Mouse (Mus musculus): ENCODE results near the gene 4933407L21Rik.
A peak's percentile ranks its signal among the peaks of the same experiment; 100 is the strongest.

Gene 4933407L21Rik

DNA sequence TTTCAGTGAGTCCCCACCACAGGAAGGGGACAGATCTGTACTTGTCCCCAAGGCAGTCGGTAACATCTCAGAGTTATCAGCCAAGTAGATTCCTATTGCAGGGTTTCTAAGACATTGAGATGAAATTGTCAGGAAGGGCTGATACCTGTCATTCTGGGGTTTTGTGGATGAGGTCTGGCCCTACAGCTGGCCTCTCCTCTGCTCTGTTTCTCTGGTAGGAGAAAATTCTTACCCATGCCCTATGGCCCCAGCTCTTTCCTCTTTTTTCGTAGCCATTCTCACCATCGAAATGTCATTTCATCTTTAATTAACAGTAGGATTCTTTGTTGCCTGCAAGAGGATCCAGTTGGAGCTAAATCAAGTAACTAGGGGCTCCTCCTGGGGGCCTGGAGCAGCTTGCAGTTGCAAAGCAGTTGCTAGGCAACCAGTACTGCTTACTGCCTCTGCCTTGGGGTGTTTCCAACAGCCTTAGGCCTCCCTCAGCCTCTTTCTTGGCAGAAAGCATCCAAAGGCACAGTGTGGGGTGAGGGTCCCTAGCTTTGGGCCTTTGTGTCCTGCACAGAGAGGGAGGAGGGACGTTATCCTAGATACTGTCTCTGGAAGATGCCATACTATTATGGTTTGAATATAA lies at the start of gene 4933407L21Rik:
Gene 4933407L21Rik, plus strand, starts transcription at position 427 of the 631 bp plus-strand sequence.
- peak; percentile 33 for DNase-seq

DNA sequence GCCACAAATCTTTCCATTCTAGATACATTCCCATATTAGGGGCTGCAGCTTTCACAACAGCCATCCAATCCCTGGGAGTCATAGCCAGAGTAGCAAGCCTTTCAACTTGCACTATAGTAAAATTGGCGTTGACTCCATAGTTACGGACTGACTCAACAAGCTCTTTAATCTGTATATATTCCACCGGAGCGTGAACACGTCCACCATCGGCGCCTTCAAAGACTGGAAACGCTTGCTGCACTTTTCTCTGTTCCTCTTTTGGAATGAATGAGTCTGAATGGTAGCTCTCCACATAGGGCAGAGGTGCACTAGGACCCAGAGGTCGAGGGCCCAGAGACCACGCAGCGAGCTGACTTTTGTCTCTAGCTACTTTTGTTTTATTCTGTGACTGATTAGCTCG lies 46.3 kb upstream of the 4933407L21Rik start:
- DNase-seq, result no peak

DNA sequence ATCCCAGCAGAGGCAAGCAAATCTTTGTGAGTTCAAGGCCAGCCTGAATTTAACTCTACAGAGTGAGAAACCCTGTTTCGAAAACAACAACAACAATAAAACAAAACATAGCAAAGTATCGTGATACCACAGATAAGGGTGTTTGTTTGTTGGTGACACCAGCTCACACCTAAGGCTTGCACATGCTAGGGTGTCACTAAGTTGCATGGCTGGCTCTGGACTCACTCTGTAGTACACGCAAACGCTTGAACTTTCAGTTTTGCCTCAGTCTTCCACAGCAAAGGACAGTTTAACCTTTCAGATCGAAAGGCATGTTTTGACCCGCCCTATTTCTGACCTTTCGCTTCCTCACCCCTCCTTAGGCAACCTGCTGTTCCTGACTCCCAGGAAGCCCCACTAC lies 41.1 kb upstream of the 4933407L21Rik start:
- no peak for DNase-seq

DNA sequence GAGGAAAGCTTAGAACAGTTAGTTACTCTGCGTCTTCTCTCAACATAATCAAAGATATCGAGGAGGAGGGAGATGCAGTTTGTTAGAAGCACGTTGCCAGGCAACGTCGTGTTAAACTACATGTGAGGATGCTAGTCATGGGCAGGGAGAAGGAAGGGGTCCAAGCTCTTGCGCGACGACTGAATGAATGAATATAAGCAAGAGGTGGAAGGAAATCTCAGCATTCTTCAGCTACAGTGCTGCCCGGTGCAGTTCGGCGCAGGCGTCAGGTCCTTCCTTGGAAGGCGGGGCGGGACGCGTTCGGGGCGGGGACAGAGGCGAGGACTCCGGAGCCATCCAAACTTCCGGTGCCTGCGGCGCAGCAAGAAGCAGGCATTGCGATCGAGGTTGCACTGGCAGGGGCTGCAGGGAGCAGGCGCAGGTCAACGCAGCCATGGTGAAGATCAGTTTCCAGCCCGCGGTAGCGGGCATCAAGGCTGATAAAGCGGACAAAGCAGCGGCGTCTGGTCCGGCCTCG lies 34.0 kb upstream of the 4933407L21Rik start, which contains the start of gene Itm2c:
Gene Itm2c, plus strand, starts transcription at position 51 of the 517 bp plus-strand sequence.
- peak; percentile 94 for DNase-seq

DNA sequence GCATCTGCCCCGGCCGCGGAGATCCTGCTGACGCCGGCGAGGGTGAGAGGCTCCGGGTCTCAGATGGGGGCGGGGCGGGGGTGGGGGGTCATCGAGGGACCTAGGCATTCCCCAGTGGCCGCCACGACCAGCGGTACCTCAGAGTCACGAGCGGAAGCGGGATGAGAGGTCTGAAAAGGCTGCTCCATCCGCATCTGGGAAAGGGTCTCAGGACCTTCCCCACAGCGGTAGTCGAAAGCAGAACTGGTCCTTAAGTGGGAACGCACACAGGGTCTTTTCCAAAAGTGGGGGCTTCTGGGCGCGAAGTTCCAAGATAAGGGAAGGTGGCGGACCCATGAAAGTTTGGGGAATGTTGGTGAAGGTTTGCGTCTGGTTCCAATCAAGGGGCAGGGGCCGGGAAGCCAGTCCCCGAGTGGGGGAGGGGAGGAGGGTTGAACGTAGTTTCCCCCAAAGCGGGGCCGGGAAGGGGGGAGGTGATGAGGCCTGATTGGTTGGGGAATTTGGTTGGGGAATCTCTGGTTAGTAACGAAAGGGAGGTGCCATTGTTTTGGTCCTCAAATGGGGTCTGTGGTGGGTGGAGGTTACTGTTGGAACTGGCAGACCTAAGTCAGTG lies 33.4 kb upstream of the 4933407L21Rik start:
- DNase-seq, result peak; percentile 70

DNA sequence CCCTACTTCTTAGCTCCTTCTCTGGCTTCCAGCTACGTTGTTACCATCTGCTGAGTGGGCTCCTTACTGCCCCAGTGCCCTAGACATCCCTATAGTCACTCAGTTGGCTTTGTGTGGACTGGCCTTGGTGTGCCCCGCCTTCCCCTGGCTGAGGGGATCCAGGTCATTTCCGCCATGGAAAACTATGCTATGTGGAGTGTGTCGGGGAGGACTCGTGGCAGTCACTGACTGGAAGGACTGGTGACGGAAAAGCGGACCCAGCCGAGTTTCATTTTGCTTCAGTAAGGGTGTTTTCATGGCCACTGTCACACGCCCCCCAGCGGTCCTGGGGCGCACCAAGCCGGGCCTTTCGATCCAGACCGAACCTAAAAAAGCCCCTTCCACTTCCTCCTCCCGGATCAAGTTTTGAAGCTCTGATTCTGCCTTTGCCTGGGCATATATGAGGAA lies 32.9 kb upstream of the 4933407L21Rik start:
- peak; percentile 72 for DNase-seq

DNA sequence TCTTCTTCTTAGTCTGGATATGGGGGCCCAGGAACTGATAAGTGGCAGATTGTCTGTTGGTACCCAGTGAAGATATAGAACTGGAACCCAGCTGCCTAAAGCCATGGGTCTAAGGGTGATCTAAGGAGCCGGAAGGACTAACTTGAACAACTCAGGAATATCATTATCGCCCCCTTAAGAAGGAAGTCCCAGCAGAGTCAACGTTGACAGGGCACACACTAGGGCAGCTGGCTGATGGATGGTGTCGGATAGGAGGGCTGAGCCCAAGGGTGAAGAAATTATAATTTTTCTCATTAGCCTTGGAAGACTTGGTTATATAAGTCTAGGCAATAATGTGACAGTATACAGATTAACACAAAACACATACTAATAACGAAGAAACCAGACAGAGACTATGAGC lies 32.2 kb upstream of the 4933407L21Rik start:
- DNase-seq, result no peak

DNA sequence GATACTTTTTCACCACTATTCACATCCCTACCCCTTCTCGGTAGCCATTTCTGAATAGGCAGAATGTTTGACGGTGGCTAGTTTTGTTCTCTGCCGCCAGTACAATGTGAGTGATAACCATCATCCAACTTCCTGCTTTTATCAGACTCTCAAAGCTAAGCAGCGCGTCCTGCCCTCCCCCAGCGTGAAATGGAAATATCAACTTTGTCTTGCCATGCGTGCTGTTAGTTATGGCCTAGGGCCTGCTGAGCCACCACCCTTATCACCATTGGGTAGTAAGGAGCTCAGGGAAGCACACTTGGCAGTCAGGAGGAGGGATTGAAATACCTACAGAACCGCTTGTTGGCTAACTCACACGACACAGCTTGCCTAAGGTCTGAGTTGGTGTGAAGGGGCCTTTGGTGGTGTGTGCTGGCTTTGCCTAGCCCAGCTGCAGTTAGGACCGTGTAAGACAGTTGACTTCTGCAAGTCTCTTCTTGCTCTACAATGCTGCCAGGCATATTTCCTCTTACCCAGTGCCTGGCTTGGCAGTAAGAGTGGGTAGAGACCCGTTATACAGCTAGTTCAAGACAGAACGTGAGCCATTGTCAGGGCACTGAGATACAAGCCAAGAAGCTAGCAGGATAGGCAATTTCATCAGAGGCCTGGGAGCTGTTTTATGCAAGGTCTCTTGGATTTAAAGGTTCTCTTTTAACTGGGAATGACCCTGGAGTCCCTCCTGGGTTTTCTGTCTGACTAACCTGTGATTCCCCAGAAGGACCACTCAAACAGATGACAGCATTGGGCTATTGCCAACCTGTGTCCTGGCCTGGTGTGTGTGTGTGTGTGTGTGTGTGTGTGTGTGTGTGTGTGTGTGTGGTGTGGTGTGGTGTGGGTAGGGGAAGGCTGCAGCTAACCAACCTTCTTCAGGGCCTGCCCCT lies 31.2 kb upstream of the 4933407L21Rik start:
- no peak for DNase-seq

DNA sequence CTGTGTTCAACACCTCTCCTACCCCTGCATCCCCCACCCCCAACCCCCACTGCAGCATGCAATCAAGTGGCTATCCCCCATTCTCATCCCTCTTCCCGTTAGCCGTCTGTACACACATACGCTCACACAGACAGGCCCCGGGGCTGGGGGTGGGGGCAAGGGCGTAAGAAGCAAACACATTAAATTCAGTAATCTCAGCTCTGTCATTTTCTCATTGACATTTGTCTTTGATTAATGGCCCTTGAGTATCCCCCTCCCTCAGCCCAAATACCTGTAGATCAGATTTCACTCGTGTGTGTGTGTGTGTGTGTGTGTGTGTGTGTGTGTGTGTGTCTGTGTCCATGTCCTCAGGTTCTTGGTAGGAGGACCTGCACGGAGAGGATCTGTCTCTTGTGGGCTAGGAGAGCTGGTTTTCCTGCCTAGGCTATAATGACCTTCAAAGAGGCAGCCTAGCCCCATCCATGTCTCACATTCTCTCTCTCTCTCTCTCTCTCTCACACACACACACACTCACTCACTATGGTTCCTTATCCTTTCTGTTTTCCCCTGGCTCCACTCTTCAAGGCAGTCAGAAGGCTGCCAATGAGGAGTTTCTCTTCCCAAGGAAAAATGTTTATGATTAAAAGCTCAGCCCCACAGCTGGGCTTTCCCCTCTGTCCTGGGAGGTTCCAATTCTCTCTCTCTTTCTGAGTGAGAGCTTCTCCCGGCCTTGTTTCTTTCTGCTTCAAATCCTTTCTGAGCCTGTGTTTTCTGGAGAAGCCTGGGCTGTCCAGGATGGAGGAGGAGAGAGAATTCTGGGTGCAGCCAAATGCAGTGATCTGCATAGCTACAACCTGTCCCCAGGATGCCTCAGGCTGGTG lies 30.2 kb upstream of the 4933407L21Rik start:
- no peak for DNase-seq

DNA sequence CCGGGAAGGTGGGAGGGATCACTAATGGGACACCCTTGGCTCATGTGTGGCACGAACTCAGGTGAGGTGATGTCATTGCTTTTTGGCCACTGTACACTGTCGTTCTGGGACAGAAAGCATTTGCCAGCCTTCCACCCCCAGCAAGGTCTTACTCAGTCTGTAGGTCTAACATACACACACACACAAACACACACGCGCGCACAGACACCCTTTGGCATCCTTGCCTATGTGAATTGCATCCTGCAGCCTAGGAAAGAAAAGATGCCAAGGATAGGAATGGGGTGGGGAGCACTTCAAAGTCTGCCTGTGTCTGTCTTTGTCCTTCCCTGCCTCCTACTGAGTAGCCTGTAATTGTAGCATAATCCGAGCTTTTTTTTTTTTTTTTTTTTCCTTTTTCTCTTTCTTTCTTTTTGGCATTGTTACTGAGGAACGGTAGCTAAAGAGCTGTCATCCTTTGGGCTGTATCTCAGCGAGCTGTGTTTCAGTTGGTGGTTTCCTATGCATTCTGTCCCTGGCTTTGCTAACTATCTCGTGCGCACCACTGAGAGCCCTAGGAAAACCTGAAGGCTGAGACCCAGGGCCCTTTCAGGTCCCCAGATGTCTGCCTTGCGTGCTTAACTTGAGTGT lies 29.4 kb upstream of the 4933407L21Rik start:
- DNase-seq, result no peak

DNA sequence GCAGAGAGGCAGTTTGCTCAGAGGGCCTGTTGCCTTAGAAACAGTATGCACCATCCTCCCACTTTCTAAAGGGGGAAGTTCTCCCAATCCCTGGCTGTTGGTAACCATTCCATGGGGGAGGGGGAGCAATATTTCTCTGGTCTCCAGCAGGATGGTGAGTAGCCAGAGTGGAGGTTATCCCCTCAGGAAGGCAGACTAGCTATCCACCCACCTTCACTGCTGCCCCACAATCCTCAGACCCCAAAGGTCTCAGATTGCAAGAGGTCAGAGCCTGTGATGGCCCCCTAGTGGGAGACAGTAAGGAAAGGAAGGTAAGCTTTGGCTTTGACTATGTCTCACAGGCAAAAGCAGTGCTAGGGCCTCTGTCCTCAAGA lies 28.9 kb upstream of the 4933407L21Rik start:
- DNase-seq, result no peak

DNA sequence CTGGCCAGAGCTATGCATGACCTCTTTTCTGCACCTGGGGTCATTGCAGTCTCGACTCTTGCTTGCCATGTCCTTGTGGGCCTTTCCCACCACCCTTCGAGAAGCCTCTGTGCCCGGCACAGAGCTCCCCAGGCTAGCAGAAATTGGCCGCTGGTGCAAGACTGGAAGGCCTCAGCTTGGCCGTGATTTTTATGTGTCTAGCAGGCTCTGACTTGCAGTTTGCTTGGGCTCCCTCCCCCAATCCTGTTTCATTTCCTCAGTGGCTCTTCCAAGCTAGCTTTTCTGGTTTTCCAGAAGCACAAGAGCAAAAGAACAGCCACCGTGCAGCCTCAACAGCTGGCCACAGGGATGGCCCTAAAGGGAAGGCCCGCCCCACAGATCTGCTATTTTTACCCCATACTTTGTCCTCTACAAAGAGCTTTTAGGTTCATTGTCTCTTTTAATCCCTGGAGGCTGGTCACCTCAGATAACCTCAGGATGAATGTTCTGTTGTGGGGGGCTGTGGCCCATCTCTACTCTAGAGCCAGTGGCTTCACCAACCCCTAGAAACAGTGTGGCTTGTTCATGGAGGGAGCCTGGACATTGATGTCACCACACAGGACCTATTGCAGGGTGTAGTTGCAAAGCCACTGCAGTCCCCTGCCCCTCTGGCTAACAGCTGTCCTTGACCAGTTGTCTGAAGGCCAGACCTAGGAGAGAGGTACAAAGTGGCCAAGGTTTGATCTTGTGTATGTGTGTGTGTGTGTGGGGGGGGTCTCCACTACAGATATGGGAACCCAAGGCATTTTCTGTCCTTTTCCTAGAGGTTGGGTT lies 27.6 kb upstream of the 4933407L21Rik start:
- DNase-seq, result no peak

DNA sequence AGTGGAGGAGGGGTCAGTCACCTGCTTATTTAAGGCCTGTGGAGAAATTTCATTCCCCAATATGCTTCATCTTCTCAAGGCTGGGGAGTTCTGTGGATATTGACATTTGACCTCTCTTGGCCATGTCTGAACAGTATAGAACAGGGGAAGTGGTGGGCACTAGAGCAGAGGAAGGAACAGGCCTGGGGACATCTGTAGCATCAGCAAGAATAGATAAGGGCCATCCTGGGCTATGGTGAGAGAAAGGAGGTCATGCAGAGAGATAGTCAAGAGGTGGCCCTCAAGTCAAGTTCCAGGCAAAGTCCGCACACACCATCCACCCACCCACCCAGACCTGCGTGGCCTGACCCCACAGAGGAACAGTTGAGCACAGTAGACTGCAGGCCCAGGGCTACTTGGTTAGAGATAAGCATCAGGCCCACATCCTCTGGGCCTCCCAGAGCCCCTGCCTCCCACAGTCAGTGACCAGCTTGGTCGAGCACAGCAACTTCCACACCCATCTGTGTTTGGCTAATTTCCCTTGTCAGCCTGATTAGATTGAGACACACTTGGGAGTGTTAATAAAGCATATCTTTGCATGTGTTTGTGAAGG lies 26.7 kb upstream of the 4933407L21Rik start:
- DNase-seq, result peak; percentile 35

DNA sequence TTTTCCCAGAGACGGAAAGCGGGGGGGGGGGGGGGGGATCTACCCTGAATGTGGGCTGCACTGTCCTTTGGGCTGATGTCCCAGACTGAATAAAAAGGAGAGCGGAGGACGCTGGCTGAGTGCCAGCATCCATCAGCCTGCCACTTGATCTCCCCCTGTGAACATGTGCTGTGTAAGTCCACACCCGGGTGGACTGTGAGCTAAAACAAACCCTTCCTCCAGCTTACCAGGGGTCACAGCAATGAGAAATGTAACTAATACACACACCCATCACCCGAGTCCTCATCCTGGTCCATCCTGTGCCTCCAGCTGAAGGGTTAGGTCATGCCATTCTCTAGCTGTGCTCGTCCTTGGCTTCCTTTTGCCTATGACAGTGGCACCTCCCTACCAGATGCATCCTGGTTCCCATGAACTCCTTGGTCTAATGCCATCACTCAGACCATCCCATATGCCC lies 26.1 kb upstream of the 4933407L21Rik start:
- DNase-seq, result peak; percentile 73

DNA sequence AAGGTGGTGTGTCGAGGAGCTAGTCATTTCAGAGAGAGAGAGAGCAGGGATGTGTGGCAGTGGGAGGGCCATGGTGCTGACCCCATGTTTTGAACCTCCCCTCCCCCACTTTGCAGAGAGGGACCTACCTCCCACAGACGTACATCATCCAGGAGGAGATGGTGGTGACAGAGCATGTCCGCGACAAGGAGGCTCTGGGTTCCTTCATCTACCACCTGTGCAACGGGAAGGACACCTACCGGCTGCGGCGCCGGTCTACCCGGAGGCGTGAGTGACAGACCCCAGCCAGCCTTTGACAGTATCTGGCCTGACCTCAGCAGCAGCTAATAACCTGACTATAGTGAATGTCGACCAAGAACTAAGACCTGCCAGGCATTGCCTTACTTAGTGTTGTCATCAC lies 21.4 kb upstream of the 4933407L21Rik start:
- no peak for DNase-seq

DNA sequence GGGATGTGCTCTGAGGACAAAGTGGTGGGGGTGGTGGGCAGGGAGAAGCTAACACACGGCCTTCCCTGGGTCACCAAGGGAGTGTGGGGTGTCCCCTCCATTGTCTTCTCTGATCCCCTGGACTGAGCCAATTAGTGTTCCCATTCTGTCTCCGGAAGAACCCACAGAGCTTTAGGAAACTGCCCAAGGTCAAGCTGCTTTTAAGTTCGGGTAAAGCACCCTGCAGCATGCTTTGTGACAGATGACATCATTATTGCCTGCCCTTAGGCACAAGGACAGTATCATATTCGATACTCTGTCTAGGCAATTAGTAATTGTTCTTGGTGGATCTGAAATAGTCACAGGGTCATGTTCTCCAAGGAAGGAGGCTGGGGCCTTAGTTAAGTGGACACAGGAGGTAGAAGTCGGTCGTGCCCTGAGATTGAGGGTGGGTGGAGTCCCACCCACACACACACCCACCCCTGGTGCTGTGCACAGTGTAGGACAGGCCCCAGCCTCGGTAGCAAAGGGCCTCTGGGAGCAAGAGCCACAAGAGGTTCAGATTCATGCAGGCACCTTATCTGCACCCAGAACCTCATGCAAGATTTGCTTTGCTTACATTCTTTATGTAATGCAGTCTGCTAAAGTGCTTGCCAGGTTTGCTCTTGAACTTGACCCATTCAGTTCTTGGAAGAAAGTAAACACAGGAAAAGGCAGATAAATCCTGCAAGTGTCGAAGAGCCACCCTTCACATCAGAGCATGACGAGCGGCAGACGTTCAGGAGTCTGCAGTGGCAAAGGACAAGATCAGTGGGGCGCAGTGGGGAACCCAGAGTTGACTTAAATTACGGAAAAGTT lies 19.3 kb upstream of the 4933407L21Rik start:
- no peak for DNase-seq

DNA sequence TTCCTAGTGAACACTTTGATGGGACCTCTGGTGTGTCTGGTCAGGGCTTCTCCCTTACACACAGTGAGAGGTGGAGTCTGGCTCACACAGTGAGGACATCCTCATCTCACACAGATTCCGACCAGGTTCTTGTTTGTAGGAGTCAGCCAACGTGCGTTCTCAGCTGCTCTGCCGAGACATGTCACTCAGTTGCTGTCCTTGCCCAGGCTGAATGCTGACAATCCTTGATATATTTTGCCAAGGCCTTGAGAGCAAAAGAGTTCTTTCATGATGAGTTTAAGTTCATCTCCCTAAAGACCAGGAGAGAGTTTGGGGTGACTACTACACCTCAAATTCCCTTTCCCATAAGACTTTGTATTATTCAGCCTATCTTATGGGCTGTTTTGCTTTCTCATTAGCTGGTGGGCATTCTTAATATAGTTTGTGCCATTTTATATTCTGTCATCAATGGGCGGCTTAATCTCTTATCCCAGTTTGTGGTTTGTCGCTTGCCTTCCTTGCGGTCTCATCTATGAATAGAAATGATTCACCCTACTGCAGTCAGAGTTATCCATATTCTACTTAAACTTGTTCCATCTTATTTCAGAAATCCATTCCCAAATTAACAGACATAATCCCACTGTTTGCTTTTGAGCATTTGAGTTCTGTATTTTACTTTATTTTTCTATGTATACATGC lies 15.1 kb upstream of the 4933407L21Rik start:
- no peak for DNase-seq

DNA sequence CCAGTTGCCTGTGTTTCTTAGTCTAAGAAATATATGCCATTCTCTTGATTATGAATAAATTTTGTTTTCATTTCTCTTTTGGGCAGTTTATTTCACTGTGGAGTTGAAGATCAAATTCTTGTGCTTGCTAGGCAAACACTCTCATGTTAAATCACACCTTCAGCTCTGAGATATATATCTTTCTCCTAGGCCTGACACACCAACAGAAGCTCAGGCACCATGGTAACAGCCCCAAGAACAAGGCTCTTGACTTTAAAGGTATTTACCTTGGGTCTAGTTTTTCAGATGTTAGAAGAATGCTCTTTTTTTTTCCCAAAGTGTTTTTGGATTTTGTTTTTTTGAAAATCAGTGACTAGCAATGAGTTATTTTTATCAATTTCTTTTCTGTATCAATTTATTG lies 12.4 kb upstream of the 4933407L21Rik start:
- DNase-seq, result no peak
